In the genomic region with DNA sequence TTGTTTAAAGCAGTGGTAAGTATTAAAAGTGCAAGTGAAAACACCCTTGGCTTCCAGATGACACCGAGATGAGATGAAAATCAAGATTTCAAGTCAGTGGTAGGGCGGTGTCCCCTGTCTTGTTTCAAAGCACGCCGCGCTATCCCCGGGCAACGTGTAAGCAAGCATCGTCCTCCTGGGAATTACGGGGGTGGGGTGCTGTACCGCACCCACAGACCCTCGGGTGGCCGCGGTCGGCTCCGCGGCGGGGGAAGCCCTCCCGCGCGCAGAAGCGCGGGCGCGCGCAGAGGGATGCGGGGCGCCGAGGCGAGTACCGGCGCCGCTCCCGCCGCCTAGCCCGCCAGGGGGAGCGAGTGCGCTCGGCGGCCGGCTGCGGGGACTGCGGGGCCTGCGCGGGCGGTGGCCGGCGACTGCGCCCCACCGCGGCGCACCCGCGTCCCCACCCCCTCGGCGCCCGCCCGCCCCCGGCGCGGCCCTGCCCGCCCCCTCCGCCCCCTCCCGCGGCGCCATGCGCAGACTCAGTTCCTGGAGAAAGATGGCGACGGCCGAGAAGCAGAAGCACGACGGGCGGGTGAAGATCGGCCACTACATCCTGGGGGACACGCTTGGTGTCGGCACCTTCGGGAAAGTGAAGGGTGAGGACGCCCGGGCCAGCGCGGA, we compare ENCODE assay signal across 8 mouse cellular contexts. TPM values are rescaled to one million over a fixed set of nuclear protein-coding genes. Genes with fewer than 3 reads are reported as not detected.
DNase-seq lines count a peak whose midpoint lies in the region; ATAC-seq and TF ChIP-seq lines count a peak whose summit lies in the region.

Gene Prkaa1, plus strand, starts transcription at position 501 of the 660 bp plus-strand sequence.

- H3K27ac ChIP-seq in ES-Bruce4 (ENCODE audit: insufficient read depth, low read length): no peak within 1 kb of the TSS
- peak within 1 kb of the TSS; percentile 92 for H3K27ac ChIP-seq in forebrain, embryonic 14.5 days (ENCODE audit: low read depth, low read length)
- peak within 1 kb of the TSS; percentile 94 for H3K27ac ChIP-seq in liver, embryonic 15.5 days (replicated peaks)
- H3K27ac ChIP-seq in neural tube, embryonic 11.5 days (ENCODE audit: low read depth, low read length): peak within 1 kb of the TSS; percentile 91

- ATAC-seq in forebrain, embryonic 14.5 days: peak; percentile 92
- peak; percentile 80 for ATAC-seq in liver, embryonic 15.5 days (ENCODE audit: insufficient read depth)
- ATAC-seq in neural tube, embryonic 11.5 days (ENCODE audit: insufficient read depth, low FRiP score, low TSS enrichment): peak; percentile 89

- DNase-seq in c-Kit-positive CD71-positive TER-119-positive erythroid progenitor cells, embryonic 14.5 days (ENCODE audit: low spot score): peak; percentile 57
- peak; percentile 82 for DNase-seq in forebrain, embryonic 14.5 days (ENCODE audit: low spot score)
- DNase-seq in heart, postnatal 10 days: peak in 1 of 2 experiments; percentile 82
- DNase-seq in kidney, postnatal 4 days: peak; percentile 83 to 90
- DNase-seq in neural tube, embryonic 11.5 days (ENCODE audit: low spot score): peak; percentile 83
- DNase-seq in testis, postnatal 14 days (ENCODE audit: low spot score): peak; percentile 72

- TF ChIP-seq EP300 in ES-Bruce4 (IDR thresholded peaks at IDR 0.05; ENCODE audit: insufficient read depth, low read depth, low read length): no peak

- H3K27me3 ChIP-seq in ES-Bruce4 (ENCODE audit: control insufficient read depth, insufficient read depth, low read length, poor library complexity, severe bottlenecking): no peaks in the 10 kb centered on the region
- H3K27me3 ChIP-seq in forebrain, embryonic 14.5 days (replicated peaks; ENCODE audit: control insufficient read depth, insufficient read depth, low read length): no peaks in the 10 kb centered on the region
- no peaks in the 10 kb centered on the region for H3K27me3 ChIP-seq in liver, embryonic 15.5 days
- H3K27me3 ChIP-seq in neural tube, embryonic 11.5 days (ENCODE audit: control insufficient read depth, insufficient read depth, low read length): no peaks in the 10 kb centered on the region

- peak; percentile 2 for TF ChIP-seq CTCF in ES-Bruce4 (IDR thresholded peaks at IDR 0.05; ENCODE audit: low read depth, low read length)

- no peaks in the 10 kb centered on the region for H3K36me3 ChIP-seq in ES-Bruce4 (ENCODE audit: control insufficient read depth, insufficient read depth, low read length, poor library complexity, severe bottlenecking)
- H3K36me3 ChIP-seq in forebrain, embryonic 14.5 days (ENCODE audit: control insufficient read depth, insufficient read depth, low read length): no peaks in the 10 kb centered on the region
- H3K36me3 ChIP-seq in liver, embryonic 15.5 days (replicated peaks): peaks cover 6% of the 10 kb centered on the region; the same call in 1 of the 2 replicates
- no peaks in the 10 kb centered on the region for H3K36me3 ChIP-seq in neural tube, embryonic 11.5 days (ENCODE audit: control insufficient read depth, insufficient read depth, low read length)

- H3K9ac ChIP-seq in ES-Bruce4 (ENCODE audit: low read depth, poor library complexity, severe bottlenecking): peak within 1 kb of the TSS; percentile 98
- H3K9ac ChIP-seq in forebrain, embryonic 14.5 days (ENCODE audit: low read length): peak within 1 kb of the TSS; percentile 83
- peak within 1 kb of the TSS; percentile 96 for H3K9ac ChIP-seq in liver, embryonic 15.5 days
- H3K9ac ChIP-seq in neural tube, embryonic 11.5 days (ENCODE audit: low read length): peak within 1 kb of the TSS; percentile 91

- H3K9me3 ChIP-seq in ES-Bruce4 (replicated peaks; ENCODE audit: control insufficient read depth, insufficient read depth, low read length, poor library complexity, severe bottlenecking): no peaks in the 10 kb centered on the region
- no peaks in the 10 kb centered on the region for H3K9me3 ChIP-seq in forebrain, embryonic 14.5 days (replicated peaks; ENCODE audit: control insufficient read depth, low read length)
- no peaks in the 10 kb centered on the region for H3K9me3 ChIP-seq in liver, embryonic 15.5 days (replicated peaks)
- no peaks in the 10 kb centered on the region for H3K9me3 ChIP-seq in neural tube, embryonic 11.5 days (ENCODE audit: control insufficient read depth, low read length)

- intact Hi-C loops in heart, postnatal 10 days (cut with DNase I): loop anchor here (2.0 kb wide), 1 partner anchor 27 kb away; the partner anchor contains the start of gene Rpl37

- peak within 1 kb of the TSS; percentile 60 for H3K4me2 ChIP-seq in forebrain, embryonic 14.5 days (ENCODE audit: low read length)
- H3K4me2 ChIP-seq in liver, embryonic 15.5 days: peak within 1 kb of the TSS; percentile 87
- H3K4me2 ChIP-seq in neural tube, embryonic 11.5 days (ENCODE audit: low read depth): peak within 1 kb of the TSS; percentile 42

- TF ChIP-seq POLR2A in ES-Bruce4 (IDR thresholded peaks at IDR 0.05; ENCODE audit: insufficient read depth, low read length): peak; percentile 15

- 1% methylated on average over 49 of the region's 80 CpGs for WGBS in forebrain, embryonic 14.5 days
- WGBS in liver, embryonic 15.5 days (ENCODE audit: insufficient replicate concordance): under 1% methylated on average over 79 of the region's 80 CpGs
- under 1% methylated on average over 59 of the region's 80 CpGs for WGBS in neural tube, embryonic 11.5 days

- no peaks in the 10 kb centered on the region for H3K4me1 ChIP-seq in ES-Bruce4 (ENCODE audit: control insufficient read depth, insufficient read depth, low read length)
- H3K4me1 ChIP-seq in forebrain, embryonic 14.5 days (ENCODE audit: control insufficient read depth, insufficient read depth, low read length): peaks cover 10% of the 10 kb centered on the region; the same call in 1 of the 2 replicates
- peaks cover 75% of the 10 kb centered on the region for H3K4me1 ChIP-seq in liver, embryonic 15.5 days (replicated peaks)
- H3K4me1 ChIP-seq in neural tube, embryonic 11.5 days (ENCODE audit: control insufficient read depth, insufficient read depth, low read length): peaks cover 3% of the 10 kb centered on the region; the same call in 1 of the 2 replicates

- peak within 1 kb of the TSS; percentile 95 for H3K4me3 ChIP-seq in ES-Bruce4 (ENCODE audit: low read depth, low read length)
- H3K4me3 ChIP-seq in forebrain, embryonic 14.5 days (ENCODE audit: low read depth, low read length): peak within 1 kb of the TSS; percentile 78
- H3K4me3 ChIP-seq in liver, embryonic 15.5 days (replicated peaks): peak within 1 kb of the TSS; percentile 91
- H3K4me3 ChIP-seq in neural tube, embryonic 11.5 days (ENCODE audit: low read depth, low read length): peak within 1 kb of the TSS; percentile 85

RNA-seq across cellular contexts. Expression of gene Prkaa1, which starts in this region (rescaled TPM):
- 24.6 and 26.0 TPM in 2 replicates for polyA plus RNA-seq in ES-Bruce4 (2011; ENCODE audit: insufficient read depth, insufficient read length, low read depth, missing spikeins)
- 15.7 and 17.0 TPM in 2 replicates for polyA plus RNA-seq in forebrain, embryonic 14.5 days (2014; fragmentation: Nextera tagmentation; extraction: Ambion mirVana)
- 10 to 100 TPM; 16.9 to 18.4 TPM for total RNA-seq in heart, postnatal 10 days (2021)
- polyA plus RNA-seq in liver, embryonic 15.5 days (2015; fragmentation: Nextera tagmentation; extraction: Ambion mirVana): 11.4 and 12.2 TPM in 2 replicates
- polyA plus RNA-seq in neural tube, embryonic 11.5 days (2014; fragmentation: Nextera tagmentation; extraction: Ambion mirVana): 21.2 and 21.7 TPM in 2 replicates
